Mouse (Mus musculus): Measurements from ENCODE around the gene Gdf11.
A peak's percentile ranks its signal among the peaks of the same experiment; 100 is the strongest.

Gdf11 gene

DNA sequence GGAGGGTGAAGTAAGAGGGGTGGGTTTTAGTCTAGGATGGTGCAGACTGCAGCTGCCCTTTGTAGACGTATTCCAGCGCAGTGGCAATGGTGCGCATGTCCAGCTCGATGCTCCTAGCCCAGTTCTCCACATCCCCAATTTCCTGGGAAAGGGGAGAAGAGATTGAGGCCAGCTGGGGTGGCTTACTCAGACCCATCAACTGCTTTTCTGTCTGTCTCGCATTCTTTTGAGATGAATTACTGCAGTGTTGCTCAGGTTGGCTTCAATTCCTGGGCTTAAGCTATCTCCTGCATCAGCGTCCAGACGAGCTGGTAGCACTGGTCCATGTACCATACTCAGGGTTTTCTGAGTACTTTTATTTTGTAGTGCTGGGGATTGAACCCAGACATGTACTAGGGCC, 28.4 kb upstream of the Gdf11 start:
- DNase-seq (ENCODE audit: extremely low spot score, low spot score), result no peak

DNA sequence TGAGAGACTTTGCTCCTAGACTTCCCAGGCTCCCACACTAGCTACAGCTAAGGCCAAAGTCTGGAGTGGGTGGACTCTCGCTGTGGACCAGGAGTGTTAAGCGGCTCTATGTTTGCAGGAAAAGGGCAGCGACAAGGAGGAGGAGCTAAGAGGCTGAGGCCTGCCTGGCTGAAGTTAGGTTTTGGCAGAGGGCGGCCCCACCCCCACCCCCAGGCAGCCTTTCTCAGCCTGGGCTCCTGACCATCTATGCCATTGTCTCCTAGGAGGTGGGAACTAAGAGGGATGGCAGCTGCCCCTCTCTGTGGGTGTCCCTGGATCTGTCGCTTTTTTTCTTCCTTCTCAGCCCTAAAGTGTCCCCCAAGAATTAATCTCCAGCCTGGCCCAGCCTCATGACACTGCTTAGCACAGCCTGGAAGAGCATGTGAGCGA, 27.7 kb upstream of the Gdf11 start:
- no peak for DNase-seq (ENCODE audit: extremely low spot score, low spot score)

DNA sequence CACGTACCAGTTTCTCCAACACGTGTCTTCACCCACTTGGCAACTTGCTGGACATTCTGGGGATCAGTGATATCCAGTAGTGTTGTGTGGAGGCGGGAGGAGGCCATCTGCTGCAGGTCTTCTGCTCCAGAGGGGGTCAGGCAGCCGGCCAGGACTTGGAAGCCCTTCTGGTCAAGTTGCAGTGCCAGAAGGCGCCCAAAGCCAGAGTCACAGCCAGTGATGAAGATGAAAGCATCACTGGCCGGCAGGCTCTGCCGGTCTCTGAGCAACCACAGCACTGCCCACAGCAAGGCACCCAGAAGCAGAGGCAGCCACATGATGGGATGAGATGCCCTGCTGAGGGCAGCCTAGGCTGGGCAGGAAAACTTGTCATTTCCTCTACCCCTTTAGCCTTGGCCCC, 26.7 kb upstream of the Gdf11 start:
- DNase-seq (ENCODE audit: extremely low spot score, low spot score), result no peak

DNA sequence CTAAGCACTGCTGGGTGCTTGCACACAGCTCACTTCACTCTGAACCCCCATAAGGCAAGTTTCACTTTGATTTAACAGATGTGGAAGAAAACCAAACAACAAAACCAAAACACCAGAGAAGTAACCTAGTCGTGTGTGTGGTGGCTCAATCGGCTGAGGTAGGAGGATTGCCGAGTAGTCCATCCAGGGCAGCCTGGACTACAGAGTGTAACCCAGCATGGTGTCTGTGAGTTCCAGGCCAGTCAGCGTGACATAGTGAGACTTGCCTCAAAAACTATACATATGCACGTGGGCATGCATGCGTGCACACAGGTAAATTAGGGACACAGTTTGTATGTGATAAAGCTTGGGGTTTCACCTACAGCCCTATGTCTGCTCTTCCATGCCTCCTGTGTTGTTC, 25.9 kb upstream of the Gdf11 start:
- DNase-seq (ENCODE audit: extremely low spot score, low spot score), result no peak

DNA sequence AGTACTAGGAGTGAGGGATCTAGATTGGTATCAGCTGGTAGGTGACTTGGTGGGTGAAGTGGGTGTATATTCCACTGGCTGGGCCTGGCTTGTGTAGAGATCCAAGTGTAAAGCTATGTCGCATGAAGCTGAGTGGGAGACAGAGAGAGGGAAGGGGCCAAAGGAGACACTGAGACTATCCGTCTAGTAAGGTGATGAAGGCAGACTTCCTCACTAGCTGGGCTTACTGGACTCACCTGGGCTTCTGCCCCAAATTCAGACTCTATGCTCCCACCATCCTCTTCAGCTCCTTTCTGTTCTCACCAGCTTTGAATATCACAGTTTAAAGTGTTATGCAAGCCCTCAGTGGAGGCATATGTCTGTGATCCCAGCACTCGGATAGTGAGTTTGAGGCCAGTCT, 25.1 kb upstream of the Gdf11 start:
- DNase-seq (ENCODE audit: extremely low spot score, low spot score), result no peak

DNA sequence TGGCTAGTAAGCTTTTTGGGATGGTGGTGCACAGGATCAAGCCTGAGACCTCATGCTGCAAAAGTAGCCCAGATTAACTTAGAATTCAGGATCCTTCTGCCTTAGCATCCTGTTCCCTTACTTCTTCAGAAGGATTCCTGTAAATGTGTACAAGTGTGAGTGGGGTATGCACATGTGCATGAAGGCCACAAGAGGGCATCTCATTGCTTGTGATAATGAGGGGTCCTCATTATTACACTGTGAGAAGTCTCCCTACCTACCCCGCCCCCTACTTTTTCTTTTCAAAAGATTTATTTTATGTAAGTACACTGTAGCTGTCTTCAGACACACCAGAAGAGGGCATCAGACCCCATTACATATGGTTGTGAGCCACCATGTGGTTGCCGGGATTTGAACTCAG, 24.0 kb upstream of the Gdf11 start:
- DNase-seq (ENCODE audit: extremely low spot score, low spot score), result no peak

DNA sequence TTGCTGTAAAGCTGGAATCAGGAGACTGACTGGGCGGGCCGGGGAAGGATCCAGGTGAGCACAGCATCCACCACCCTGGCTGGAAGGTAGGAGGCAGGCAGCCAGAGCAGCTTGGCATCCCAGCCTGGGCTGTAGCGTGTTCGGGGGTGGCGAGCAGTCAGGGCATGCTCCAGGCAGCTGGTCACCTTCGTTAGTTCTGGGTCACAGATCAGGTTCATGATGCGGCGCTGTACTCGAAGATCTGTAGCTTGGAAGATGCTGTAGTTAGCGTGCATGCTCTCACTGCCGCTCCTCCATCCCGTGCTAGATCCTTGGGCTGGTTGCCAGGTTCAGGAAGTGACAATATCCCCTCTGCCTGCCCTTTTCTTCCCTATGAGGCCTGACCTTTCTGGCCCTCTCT, 22.2 kb upstream of the Gdf11 start:
- no peak for DNase-seq (ENCODE audit: extremely low spot score, low spot score)

DNA sequence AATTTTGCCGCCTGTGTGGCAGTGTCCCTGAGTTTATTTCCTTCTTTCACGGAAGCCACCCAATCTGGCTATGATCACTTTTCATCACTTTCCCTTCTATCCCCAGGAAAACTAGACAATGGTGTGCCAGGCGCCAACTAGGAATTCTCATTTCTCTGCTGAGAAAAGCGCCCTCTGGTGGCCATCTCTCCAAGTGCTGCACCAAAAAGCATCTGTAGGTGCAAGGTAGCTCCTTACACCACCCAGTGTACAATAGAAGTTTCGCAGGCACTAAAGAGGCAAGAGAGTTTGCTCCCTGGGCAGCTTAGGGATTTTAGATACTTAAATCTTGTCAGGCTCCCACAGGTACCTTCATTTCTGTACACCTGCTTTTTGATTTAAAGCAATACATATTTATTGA, 21.7 kb upstream of the Gdf11 start:
- peak; percentile 92 for DNase-seq (ENCODE audit: extremely low spot score, low spot score)

DNA sequence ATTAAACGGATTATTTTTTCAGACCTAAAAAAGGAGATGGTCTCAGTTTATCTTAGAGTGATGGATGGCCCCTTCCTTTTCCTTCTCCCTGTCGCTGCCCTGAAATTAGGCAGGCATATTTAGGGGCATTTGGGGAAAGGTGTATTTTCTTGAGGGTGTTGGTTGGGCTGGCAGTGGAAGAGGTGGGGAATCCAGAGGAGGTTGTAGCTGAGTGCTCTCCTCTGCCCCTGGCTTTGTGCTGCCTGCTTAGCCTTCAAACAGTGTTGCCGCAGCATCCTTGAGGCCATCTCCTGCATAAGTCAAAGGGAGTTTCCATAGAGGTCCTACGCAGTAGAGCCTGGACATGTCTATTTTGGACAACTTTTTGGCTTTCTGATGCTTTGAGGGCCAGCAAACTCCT, 21.3 kb upstream of the Gdf11 start:
- no peak for DNase-seq (ENCODE audit: extremely low spot score, low spot score)

DNA sequence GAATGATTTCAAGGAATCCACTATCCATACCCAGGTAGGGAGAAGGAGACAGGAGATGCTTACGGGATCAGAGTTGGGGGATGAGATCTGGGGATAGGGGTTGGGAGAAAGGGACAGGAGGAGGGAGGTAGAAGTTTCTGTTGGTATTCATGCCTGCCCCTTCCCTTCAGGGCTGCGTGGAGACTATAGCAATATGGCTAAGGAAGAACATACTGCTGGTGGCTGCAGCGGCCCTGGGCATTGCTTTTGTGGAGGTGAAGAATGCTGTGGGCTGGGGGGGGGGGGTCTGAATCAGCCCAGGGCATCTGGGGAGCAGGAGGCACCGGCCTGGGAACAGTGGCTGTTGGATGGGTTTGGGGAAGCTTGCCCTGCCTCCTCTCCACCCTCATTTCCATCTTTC, 20.8 kb upstream of the Gdf11 start:
- no peak for DNase-seq (ENCODE audit: extremely low spot score, low spot score)

DNA sequence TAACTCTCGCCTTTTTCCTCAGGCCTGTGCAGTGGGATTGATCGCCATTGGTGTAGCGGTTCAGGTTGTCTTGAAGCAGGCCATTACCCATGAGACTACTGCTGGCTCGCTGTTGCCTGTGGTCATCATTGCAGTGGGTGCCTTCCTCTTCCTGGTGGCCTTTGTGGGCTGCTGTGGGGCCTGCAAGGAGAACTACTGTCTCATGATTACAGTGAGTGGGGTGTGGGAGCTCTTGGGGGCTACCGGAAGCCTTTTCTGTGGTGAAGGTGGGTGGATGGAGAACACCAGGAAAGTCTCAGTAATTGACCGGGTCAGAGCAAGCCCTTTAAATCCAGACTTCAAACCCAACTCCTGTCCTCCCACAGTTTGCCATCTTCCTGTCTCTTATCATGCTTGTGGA, 19.9 kb upstream of the Gdf11 start:
- DNase-seq (ENCODE audit: extremely low spot score, low spot score), result no peak

DNA sequence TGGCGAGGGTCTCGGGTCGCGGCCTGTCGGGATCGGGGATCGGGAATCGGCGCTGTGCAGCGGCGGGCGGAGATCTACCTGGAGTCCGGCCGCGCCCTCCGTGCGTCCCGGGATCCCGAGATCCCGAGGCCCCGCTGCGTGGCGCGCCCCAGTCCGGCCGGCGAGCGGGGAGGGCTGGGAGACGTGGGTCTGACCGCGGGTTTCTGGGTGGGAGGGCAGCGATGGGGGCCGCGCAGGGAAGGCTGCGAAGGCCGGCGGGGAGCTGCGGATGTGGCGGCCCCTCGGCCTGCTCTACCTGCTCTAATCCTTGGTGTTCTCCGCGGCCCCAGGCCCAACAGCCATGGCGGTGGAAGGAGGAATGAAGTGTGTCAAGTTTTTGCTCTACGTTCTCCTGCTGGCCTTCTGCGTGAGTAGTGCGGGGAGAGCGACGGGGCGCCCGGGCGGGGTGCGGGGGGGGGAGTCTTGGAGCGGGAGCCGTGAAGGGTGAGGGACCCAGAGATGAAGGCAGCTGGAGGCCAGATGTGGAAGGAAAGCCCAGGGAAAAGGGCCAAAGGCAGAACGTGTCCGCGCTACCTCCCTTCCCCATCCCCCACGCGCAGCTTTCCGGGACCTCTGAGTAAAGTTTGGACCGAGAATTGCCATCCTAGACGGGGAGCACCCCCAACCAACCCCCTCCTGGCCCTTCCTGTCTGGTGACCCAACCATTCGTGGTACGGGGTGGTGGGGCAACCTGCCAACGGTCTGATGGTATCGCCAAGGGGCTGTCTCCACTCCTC, 18.7 kb upstream of the Gdf11 start:
- DNase-seq (ENCODE audit: extremely low spot score, low spot score), result peak; percentile 70

DNA sequence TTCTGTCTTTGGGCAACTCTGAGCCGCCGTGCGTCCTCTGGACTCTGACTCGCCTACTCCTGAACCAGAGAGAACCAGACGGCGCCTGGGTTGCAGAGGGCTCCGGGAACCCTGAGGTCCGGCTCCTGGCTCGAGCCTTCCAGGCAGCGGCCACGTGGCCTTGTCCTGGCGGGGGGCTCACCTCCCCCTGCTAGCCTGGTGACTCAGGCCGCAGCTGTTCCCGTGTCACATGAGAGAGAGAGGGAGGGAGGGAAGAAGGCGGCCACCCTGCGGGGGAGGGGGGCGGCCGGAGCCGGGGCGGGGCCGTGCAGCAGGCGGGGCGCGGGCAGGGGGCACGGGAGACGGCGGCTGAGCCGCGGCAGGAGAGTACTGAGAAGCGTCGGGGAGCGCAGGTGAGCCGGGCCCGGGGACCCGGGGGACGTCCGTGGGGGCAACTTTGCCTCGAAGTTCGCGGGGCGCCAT, 18.1 kb upstream of the Gdf11 start:
- DNase-seq (ENCODE audit: extremely low spot score, low spot score), result peak; percentile 91

DNA sequence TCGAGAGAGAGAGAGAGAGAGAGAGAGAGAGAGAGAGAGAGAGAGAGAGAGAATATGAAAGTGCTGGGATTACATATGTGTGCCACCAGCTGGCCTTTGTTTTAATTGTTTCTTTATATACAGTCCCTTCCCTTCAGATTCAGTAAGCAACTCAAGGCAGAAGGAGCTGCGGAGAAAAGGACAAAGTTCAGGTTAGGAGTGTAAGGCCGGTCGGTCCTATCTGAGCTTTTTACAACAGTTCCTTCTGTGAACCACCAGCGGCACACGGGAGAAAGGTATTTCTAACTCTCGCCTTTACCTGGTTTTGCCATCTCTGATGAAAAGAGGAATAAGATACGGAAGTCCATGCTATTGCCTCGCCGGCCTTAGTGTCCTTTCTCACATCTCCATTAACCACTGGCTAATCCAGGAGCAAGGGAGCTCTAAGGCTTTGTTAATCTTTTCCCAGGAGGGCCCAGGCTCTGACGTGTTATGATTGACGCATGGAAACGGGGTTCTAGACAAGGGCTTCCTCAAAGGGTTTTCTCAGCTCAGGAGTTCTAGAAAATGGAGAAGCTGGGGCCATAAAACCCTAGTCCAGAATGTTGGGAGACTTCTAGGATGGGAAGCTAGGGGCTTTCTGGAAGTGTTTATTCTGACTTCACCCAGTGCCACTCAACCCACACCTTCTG, 17.4 kb upstream of the Gdf11 start:
- DNase-seq (ENCODE audit: extremely low spot score, low spot score), result no peak

DNA sequence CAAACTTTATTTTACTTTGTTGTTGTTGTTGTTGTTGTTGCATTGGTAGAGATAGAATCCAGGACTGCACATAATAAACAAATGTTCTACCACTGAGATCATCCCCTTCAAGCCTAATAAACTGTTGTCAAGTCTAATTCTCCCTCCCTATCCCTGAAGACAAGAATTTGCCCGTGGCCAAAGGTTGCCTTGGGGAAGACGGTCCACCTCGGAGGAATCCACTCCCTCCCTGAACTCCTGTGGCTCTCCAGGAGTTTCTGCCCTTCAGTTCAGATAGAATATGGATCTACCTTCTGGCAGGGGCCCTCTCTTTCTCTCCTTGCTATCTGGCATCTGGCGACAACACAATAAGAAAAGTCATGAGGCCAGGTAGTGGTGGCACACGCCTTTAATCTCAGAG, 13.3 kb upstream of the Gdf11 start:
- DNase-seq (ENCODE audit: extremely low spot score, low spot score), result no peak

DNA sequence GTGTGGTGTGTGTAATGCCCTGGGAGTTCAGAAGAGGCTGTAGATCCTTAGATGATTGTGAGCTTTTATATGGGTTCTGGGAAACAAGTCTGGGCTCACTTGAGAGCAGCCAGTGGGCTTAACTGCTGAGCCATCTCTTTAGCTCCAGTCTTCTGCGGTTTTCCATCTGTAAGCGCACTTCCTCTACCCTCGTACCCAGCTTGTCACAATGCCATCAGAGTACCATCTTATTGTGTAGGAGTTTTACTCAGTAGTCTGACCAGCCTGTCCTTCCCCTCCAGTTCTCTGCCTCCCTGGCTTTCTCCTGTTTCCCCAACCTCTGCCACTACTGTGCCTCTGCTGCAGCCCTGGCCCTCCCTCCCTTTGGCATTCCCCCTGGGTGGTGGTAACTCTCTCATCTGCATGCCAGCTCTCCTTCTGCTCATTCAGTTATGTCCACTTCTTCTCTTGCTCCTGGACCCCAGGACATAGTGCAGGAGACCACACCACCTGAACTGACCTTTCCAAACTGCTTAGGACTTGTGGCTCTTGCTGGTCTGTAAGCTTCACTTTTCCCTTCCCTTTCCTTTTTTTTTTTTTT, 11.0 kb upstream of the Gdf11 start:
- no peak for DNase-seq (ENCODE audit: extremely low spot score, low spot score)

DNA sequence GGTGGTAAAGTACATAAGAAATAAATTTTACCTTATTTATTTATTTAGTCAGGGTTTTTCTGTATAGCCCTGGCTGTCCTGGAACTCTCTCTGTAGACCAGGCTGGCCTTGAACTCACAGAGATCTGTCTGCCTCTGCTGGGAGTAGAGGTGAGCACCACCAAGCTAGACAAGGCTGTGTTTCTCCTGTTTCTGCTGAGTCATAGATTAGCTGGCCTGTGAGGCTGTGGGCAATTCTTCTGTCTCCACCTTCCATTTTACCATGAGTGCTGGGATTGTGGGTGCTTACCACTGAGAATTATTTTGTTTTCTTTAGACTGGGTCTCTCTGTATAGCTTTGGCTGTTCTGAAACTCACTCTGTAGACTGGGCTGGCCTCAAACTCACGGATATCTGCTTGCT, 9.9 kb upstream of the Gdf11 start:
- DNase-seq (ENCODE audit: extremely low spot score, low spot score), result no peak

DNA sequence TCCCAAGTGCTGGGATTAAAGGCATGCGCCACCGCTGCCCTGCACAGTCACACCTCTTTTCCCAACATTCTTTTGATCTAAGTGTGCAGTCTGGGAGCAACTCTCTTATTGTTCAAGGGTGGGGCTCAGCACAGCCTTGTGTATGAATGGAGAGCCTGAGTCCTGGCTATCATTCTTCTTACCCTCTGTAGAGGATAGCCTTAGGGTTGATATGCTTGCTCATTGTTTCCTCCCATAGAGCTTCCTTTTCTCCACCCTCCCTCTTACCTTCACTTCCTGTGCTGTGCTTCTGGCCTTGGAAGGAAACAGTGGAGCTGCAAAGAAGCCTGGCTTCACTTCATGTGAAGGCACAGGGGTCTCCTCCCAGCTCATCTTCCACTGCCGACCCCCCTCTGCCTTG, 9.2 kb upstream of the Gdf11 start, which contains the start of gene Cd63:
TSS of gene Cd63 (plus strand) at position 292 of the 400 bp plus-strand sequence.
- DNase-seq (ENCODE audit: extremely low spot score, low spot score), result no peak

DNA sequence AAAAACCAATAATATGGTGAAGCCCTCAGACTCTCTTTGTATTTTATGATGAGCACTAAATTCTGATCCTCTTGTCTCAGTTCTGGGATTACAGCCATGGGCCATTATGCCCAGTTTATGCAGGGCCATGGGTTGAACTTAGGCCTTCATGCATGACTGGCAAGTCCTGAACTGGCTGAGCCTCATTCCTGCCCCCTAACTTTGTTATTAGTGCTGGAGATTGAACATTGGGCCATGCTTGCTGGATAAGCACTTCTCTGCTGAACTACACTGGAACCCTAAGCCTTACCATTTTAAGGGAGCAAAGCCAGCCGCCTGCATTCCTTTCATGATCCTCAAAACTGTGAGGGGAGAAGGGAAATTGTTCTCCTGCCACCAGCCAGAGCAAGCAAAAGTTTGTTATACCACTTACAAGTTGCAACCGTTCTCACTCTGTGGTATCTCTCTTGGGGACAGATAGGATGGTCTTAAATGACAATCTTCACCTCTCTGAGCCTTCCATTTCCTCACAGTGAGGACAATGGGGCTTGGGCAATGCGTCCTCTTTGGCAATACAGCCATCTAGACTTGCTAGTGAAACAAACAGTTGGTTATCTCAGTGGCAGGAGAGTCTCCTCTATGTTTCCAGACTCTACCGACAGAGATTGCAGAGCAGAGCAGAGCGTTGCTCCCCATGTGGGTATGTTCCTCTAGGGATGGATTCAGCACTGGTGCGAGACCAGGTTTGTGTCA, 8.4 kb upstream of the Gdf11 start:
- DNase-seq (ENCODE audit: extremely low spot score, low spot score), result no peak

DNA sequence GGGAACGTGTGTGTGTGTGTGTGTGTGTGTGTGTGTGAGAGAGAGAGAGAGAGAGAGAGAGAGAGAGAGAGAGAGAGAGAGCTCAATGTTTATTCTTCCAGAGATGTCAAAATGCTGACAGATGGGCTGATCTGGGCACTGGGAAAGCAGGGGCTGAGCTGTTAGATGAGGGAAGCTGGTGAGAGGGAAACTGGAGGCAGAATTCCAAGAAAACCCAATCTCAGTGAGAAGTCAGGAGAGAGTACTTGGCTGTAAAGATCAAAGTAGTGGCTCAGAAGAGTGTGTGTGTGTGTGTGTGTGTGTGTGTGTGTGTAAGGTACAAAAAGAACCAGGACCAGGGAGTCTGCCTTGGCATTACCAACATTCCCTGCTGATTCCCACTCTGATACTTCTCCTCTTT, 6.0 kb upstream of the Gdf11 start:
- DNase-seq (ENCODE audit: extremely low spot score, low spot score), result no peak

DNA sequence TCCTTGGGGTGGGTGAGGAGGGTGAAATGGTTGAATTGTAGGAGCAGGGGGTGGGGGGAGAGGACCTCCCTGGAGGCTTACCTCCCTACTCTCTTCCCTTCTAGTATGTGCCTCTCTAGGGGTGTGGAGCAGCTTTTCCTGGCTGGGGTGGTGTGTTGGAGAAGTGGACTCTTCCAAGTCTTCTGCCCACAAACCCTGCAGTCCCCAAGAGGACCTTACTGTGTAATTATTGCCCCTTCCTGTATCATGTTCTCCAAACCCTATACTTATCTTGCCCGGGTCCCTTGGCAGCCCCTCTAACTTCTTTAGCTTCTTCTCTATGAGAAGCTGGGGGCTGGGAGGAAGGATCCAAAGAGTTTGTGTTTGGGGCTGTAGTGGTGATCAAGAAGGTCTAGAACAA, 5.3 kb upstream of the Gdf11 start:
- no peak for DNase-seq (ENCODE audit: extremely low spot score, low spot score)

Data from neural tube, embryonic 10.5 days (tissue).